Mouse (Mus musculus): ENCODE data around the gene Gm45713.
"Not testable (repeated sequence)": the region's sequence is repeated elsewhere in the genome, so short reads cannot be mapped to it uniquely, and the experiment has no call there.

The Gm45713 gene

DNA sequence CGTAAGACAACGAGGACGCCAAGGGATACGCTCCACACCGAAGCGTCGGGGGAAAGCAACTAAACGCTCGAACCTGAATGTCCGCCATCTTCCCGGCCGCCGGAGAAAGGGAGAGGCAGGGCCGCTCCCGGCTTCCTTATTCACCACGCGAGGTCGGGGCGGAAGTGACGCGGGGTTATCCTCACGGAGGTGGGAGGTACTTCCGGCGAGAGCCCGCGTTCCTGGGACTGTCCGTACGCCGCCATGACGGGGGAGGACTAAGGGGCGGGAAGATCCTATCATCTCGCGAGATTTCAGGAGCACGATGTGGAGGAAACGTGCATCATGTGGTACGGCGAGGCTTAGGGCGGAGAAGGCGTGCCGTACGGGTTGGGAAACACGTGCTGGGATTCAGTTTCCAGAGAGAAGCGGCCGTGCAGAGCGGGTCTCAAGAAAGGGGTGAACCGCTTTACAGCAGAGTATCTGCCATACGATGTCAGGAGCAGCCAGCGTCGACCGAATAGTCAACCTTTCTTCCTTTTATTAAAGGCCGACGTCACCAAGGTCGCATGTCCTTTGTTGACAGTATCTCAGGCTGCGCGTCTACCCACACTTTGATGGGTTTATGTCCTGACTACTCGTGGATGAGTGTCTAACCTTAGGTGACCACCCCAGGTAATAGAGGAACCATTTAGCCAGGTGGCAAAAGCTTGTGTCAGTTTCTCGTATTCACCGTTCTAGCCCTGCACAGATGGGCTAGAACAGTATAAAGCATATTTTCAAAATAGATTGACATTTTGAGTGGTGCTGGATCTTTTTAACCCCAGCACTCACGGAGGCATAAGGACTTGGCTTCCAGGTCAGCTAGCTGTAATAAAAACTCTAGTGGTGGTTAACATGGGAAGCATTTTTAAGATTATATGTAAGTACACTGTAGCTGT is 11.5 kb downstream of the Gm45713 start, which contains the start of gene Rps11:
Gene Rps11 (minus strand): TSS at position 216 of the 920 bp plus-strand sequence.
- DNase-seq (ENCODE audit: low read depth, low spot score), result peak; percentile 100

DNA sequence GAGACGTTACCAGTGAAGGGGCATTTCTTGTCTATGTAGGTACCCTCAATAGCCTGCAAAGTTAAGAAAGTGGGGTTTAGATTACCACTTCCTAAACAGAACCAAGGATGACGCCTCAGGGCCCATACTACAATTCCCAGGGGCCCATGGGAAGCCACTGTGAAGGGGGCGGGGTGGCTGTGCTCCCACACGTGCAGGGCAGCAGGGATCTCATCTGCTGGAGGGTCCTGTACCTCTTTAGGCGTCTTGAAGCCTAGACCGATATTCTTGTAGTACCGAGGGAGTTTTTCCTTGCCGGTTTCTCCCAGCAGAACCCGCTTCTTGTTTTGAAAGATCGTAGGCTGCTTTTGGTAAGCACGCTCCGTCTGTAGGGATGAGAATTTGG is 12.9 kb downstream of the Gm45713 start:
- no peak for DNase-seq (ENCODE audit: low read depth, low spot score)

- no peak for DNase-seq (ENCODE audit: low read depth, low spot score)
These were observed 13.4 kb downstream of the Gm45713 start for GRCm38 (mm10) chr7:45122561-45123185.

DNA sequence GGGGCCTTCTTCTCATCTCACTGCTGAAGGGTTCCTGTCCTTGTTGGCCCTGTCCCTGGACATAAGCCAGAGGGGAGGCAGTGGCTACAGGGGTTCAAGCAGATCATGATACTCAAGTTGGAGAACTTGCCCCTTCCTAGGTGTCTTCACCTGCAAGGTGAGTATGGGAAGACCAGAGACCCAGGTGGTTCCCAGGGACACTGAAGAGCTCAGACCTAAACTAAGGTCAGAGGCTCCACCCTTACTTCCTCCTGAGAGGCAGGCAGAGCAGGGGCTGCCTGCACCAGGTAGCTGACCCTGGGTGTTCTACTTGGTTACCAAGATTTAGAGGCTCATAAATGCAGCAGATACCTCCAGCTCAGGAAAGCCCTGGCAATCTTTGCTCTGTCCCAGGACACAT is 14.1 kb downstream of the Gm45713 start:
- no peak for DNase-seq (ENCODE audit: low read depth, low spot score)

DNA sequence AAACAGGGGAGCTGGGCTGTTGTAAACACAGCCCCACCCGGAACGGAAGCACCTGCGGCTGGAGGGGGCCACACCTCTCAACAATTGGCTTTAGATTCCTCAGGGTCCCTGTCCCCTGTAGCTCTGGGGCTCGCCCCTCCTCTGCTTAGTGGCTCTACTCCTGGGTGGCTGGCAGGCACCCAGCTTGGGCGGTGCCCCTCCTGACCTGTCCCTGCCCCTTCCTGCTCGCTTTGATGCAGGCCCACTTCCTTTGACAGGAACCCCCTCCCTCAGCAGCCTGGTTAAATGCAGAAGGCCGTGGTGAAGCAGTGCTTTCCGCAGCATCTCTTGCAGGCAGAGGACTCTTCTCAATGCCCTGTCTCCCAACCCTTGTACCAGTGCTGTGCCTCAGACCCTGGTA is 14.6 kb downstream of the Gm45713 start:
- peak; percentile 77 for DNase-seq (ENCODE audit: low read depth, low spot score)

DNA sequence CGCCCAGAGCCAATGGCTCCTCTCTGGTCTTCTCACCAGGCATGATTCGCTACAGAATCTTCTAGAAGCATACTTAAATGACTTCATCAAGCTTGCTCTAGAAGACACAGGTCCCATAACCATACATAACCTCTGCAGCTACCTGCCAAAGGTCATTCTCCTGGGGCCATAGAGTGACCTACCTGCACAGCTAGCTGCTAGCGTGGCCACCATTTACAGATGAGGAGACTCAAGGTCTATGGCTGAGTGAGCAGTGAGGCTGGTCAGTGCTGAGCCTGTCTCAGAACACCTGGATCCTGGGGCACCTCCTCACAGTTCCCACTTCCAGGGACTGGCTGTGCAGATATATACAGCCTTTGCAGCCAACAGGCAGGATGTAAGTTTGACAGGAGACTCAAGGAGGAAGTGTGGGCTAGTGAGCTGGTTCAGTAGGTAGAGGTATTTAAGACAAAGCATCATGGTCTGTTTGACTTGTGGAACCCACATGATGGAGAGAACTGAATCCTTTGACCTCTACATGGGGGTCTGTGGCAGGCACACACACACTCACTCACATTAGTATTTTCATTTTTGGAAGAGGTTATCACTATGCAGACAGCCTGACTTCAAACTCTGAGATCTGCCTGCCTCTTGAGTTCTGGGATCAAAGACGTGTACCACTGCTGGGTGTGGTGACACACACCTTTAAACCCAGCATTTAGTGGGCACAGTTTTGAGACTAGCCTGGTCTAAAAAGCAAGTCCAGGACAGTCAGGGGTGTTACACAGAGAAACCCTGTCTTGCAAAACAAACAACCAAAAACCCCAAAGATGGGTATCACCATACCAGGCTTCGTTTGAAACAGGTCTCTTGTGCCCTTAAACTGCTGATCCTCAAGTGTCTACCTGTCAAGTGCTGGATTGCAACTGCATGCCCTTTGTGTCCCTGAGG is 16.0 kb downstream of the Gm45713 start:
- DNase-seq (ENCODE audit: low read depth, low spot score), result no peak

GRCm38 (mm10) chr7:45118336-45118735 is 17.7 kb downstream of the Gm45713 start:
- no peak for DNase-seq (ENCODE audit: low read depth, low spot score)

DNA sequence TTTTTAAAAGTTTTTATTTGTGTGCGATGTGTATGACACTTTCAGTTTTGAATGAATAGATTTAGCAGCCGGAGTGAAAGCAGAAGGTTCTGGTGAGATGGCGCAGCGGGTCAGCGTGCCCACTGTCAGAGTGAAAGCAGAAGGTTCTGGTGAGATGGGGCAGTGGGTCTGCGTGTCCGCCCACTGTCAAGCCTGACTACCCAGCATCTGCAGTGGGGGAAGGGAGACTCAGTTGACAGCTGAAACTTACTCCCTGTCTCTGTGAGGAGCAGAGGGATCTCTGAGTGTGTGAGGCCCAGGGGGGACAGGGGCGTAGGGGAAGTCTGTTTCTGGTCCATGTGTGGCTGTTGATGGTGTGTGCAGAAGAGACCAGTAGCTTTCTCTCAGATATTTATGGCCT is 18.5 kb downstream of the Gm45713 start:
- DNase-seq (ENCODE audit: low read depth, low spot score), result no peak

GRCm38 (mm10) chr7:45113476-45113875 is 22.6 kb downstream of the Gm45713 start:
- no peak for DNase-seq (ENCODE audit: low read depth, low spot score)

GRCm38 (mm10) chr7:45112529-45112928 is 23.5 kb downstream of the Gm45713 start:
- no peak for DNase-seq (ENCODE audit: low read depth, low spot score)

DNA sequence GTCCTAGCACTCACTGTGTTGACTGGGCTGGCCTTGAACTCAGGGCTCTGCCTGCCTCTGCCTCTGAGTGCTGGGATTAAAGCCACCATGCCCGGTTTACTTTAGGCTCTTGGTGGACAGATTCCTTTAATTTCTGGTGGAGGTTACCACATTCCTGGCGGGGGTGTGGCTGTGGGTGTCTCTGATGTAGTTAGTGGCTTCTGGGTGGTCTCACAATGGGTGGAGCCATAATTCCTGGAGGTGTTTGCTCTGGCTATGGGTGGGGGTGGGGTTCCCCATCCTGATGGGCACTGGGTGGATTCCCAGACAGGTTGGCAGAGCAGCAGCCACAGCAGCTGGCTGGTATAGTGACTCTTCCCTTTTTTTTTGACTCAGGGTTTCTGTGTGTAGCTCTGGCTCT is 24.1 kb downstream of the Gm45713 start:
- no peak for DNase-seq (ENCODE audit: low read depth, low spot score)

- DNase-seq (ENCODE audit: low read depth, low spot score), result not testable (repeated sequence)
These were observed 25.9 kb downstream of the Gm45713 start for GRCm38 (mm10) chr7:45110089-45110488.

DNA sequence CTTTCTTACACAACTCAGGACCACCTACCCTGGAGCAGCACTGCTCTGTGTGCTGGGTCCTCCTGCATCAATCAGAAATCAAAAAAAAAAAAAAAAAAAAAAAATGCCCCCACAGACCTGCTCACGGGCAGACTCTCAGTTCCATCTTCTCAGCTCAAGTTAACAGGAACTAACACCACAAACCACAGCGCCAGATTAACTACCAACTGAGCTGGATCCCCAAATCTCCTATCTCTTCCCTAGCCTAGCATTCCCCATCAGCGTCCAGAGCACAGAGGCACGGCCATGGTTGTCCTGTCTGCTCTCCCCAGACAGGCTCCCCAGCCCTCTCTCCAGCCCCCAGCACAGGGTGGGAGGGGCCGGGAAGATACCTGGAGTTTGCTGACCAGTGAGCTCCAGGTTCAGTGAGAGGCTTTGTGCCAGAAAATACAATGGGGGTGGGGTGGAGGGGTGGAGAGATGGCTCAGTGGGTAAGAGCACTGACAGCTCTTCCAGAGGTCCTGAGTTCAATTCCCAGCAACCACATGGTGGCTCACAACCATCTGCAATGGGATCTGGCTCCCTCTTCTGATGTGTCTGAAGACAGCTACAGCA is 28.9 kb downstream of the Gm45713 start:
- DNase-seq (ENCODE audit: low read depth, low spot score), result no peak

DNA sequence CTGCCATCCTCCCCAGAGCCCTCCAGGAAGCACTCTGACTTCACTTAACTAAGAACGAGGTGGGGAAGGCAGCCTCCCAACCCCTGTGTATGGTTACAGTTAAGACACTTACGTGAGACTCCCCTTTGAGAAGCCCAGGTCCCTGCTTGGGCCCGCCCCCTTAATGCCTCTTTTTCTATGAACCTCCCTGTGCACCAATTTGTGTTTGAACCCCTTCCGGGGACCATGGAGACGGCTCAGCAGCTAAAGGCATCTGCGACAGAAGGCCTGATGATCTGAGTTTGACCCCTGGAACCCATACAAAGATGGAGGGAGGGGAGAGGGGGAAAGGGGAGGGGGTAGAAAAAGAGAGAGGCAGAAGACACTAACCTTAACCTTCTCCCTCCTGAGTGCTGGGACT is 29.6 kb downstream of the Gm45713 start:
- no peak for DNase-seq (ENCODE audit: low read depth, low spot score)

- DNase-seq (ENCODE audit: low read depth, low spot score), result no peak
These were observed 30.5 kb downstream of the Gm45713 start for GRCm38 (mm10) chr7:45105491-45105890.

GRCm38 (mm10) chr7:45104941-45105340 is 31.1 kb downstream of the Gm45713 start:
- DNase-seq (ENCODE audit: low read depth, low spot score), result no peak

GRCm38 (mm10) chr7:45103652-45104180 is 32.3 kb downstream of the Gm45713 start, which contains the start of gene Fcgrt:
Gene Fcgrt (minus strand): TSS chr7:45103851.
- peak; percentile 98 for DNase-seq (ENCODE audit: low read depth, low spot score)

DNA sequence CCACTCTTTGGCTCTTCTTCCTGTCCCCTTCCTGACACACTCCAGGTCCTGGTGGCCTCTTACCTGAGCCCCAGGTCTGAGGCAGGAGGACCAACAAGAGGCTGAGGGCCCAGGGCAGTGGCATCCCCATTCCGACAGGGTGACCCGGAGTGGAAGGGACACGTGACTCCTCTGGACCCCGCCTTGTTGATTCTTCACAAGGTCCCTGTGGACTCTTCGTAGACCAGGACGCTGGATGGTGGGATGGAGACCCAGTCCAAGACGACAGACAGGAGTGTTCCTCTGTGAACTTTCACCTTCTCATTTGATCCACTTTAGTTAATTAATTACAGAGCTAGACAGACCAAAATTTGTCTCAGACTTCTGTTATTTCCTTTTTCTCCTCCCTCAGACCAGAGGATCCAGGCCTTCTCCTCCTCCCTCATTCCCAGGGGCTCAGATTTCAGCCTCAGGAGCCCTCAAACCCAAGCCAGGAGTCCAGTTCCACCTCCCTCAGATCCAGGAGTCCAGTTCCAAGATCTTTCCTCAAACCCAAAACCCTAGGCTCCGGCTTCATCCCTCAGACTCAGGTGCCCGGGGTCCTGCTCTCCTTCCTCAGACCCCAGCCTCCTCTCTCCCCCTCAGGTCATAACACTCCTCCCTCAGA is 33.0 kb downstream of the Gm45713 start:
- no peak for DNase-seq (ENCODE audit: low read depth, low spot score)

GRCm38 (mm10) chr7:45102441-45102840 is 33.6 kb downstream of the Gm45713 start:
- DNase-seq (ENCODE audit: low read depth, low spot score), result no peak

DNA sequence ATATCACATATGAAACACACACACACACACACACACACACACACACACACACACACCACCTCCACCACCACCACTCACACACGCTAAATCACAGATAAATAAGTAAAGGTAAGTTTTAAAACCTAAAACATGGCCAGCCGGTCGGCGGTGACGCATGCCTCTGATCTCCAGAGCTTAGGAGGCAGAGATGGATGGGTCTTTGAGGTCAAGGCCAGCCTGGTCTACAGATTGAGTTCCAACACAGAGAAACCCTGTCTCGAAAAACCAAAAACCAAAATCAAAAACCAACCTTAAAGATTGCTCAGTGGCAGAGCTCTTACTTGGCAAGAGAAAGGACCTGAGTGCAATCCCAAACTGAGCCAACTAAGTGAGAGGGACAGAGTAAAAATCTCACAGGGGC is 36.0 kb downstream of the Gm45713 start:
- DNase-seq (ENCODE audit: low read depth, low spot score), result no peak
